Mouse (Mus musculus): Measurements from ENCODE around the gene Eef1akmt4. TPM values are rescaled to one million over a fixed set of nuclear protein-coding genes. Genes with fewer than 3 reads are reported as not detected.

Eef1akmt4 gene
- polyA plus RNA-seq (2012; ENCODE audit: low replicate concordance) = 0.84 and 18.9 TPM in 2 replicates

GRCm38 (mm10) chr16:20611357-20612227, at the start of gene Eef1akmt4, which contains the start of the genes Gm49333 and Alg3:
Gene Eef1akmt4, plus strand, starts transcription at chr16:20611593.
Gene Gm49333, plus strand, starts transcription at chr16:20611610.
Gene Alg3, minus strand, starts transcription at chr16:20611735.

GRCm38 (mm10) chr16:20589366-20589938, 21.9 kb upstream of the Eef1akmt4 start, which contains the start of gene Vwa5b2:
Gene Vwa5b2, plus strand, starts transcription at chr16:20589471.

GRCm38 (mm10) chr16:20621191-20621990, 10.0 kb downstream of the Eef1akmt4 start, which contains the start of gene Camk2n2:
Gene Camk2n2, minus strand, starts transcription at chr16:20621287.

GRCm38 (mm10) chr16:20629731-20630634, 18.6 kb downstream of the Eef1akmt4 start, which contains the start of gene Ece2:
Gene Ece2, plus strand, starts transcription at chr16:20629828.

GRCm38 (mm10) chr16:20651076-20651946, 39.9 kb downstream of the Eef1akmt4 start, which contains the start of gene Psmd2:
Gene Psmd2, plus strand, starts transcription at chr16:20651652.

GRCm38 (mm10) chr16:20668013-20668412, 56.6 kb downstream of the Eef1akmt4 start, which contains the start of gene Eif4g1:
Gene Eif4g1, plus strand, starts transcription at chr16:20668313.

Other genes with a start within 250 kb of the Eef1akmt4 start
- gene Abcc5, start 185.2 kb upstream of the Eef1akmt4 start, polyA plus RNA-seq (2012; ENCODE audit: low replicate concordance) = 7.2 and 7.3 TPM in 2 replicates
- 23.3 and 34.1 TPM in 2 replicates for gene Eif2b5, start 112.8 kb upstream of the Eef1akmt4 start, polyA plus RNA-seq (2012; ENCODE audit: low replicate concordance)
- gene Dvl3, start 94.6 kb upstream of the Eef1akmt4 start, polyA plus RNA-seq (2012; ENCODE audit: low replicate concordance) = 29.3 and 33.6 TPM in 2 replicates
- gene Ap2m1, start 76.1 kb upstream of the Eef1akmt4 start, polyA plus RNA-seq (2012; ENCODE audit: low replicate concordance) = 48.8 and 95.7 TPM in 2 replicates
- gene Abcf3, start 63.0 kb upstream of the Eef1akmt4 start, polyA plus RNA-seq (2012; ENCODE audit: low replicate concordance) = 11.8 and 47.6 TPM in 2 replicates
- gene Vwa5b2, start 22.1 kb upstream of the Eef1akmt4 start, polyA plus RNA-seq (2012; ENCODE audit: low replicate concordance) = 0.07 and 0.19 TPM in 2 replicates
- gene Gm49333, start within 50 bp of the Eef1akmt4 start, polyA plus RNA-seq (2012; ENCODE audit: low replicate concordance) = not detected in 2 replicates
- 22.1 and 25.7 TPM in 2 replicates for gene Alg3, start 142 bp downstream of the Eef1akmt4 start, polyA plus RNA-seq (2012; ENCODE audit: low replicate concordance)
- 0.82 and 1.0 TPM in 2 replicates for gene Camk2n2, start 9.7 kb downstream of the Eef1akmt4 start, polyA plus RNA-seq (2012; ENCODE audit: low replicate concordance)
- not detected in 2 replicates for gene Ece2, start 18.2 kb downstream of the Eef1akmt4 start, polyA plus RNA-seq (2012; ENCODE audit: low replicate concordance)
- gene Psmd2, start 40.1 kb downstream of the Eef1akmt4 start, polyA plus RNA-seq (2012; ENCODE audit: low replicate concordance) = 132 and 218 TPM in 2 replicates
- gene Eif4g1, start 56.7 kb downstream of the Eef1akmt4 start, polyA plus RNA-seq (2012; ENCODE audit: low replicate concordance) = 2,113 and 2,308 TPM in 2 replicates
- gene Fam131a, start 81.6 kb downstream of the Eef1akmt4 start, polyA plus RNA-seq (2012; ENCODE audit: low replicate concordance) = 1.2 and 2.3 TPM in 2 replicates
- gene Polr2h, start 106.1 kb downstream of the Eef1akmt4 start, polyA plus RNA-seq (2012; ENCODE audit: low replicate concordance) = 2.8 and 6.5 TPM in 2 replicates
- gene Clcn2, start 106.2 kb downstream of the Eef1akmt4 start, polyA plus RNA-seq (2012; ENCODE audit: low replicate concordance) = 30.8 and 40.4 TPM in 2 replicates
- 0.18 TPM in 1 of 2 replicates, not detected in the other for gene Chrd, start 121.5 kb downstream of the Eef1akmt4 start, polyA plus RNA-seq (2012; ENCODE audit: low replicate concordance)
- not detected in 2 replicates for gene Thpo, start 122.9 kb downstream of the Eef1akmt4 start, polyA plus RNA-seq (2012; ENCODE audit: low replicate concordance)

All from leukemia stem cell, adult 10-12 weeks (primary cell).